Mouse (Mus musculus) CH12.LX (cell line): Measurements from ENCODE around the gene Hdac4. TPM values are rescaled to one million over a fixed set of nuclear protein-coding genes. Genes with fewer than 3 reads are reported as not detected.

Experiments used
- DNase-seq: peaks from one replicate; pipeline ENCODE4 v3.0.0-alpha.2; 2013; ENCODE audit errors: extremely low read depth
- H3K27ac ChIP-seq: 2 replicates; pipeline ENCODE4 v1.5.1; 2012; ENCODE audit warnings: low read depth, mild to moderate bottlenecking, control low read depth, moderate library complexity; ENCODE audit not compliant: insufficient read depth
- H3K27me3 ChIP-seq: replicated peaks from 2 replicates; pipeline ENCODE3; 2012; ENCODE audit warnings: inconsistent platforms
- H3K36me3 ChIP-seq, 2 experiments: replicated peaks in 1 of 2; 2 replicates each; pipeline versions ENCODE3 to v1.6.1; 2012; ENCODE audit warnings: inconsistent platforms in 1 of 2, low read length in 1 of 2, mild to moderate bottlenecking in 1 of 2, mixed read lengths in 1 of 2, moderate library complexity in 1 of 2; ENCODE audit not compliant: control insufficient read depth in 1 of 2, insufficient read depth in 1 of 2
- H3K4me1 ChIP-seq, 2 experiments: 2 replicates each; pipeline ENCODE4 v1.6.1; 2012; ENCODE audit warnings: inconsistent platforms in 1 of 2, moderate library complexity in 1 of 2; ENCODE audit not compliant: insufficient read depth in 2 of 2, control insufficient read depth in 1 of 2
- H3K4me2 ChIP-seq: 2 replicates; pipeline ENCODE4 v1.6.1; 2012; ENCODE audit warnings: low read depth, mild to moderate bottlenecking, control low read depth; ENCODE audit not compliant: poor library complexity, insufficient read depth, severe bottlenecking
- H3K4me3 ChIP-seq, 3 experiments: fragments of 150-350 bp in 1 of 3; sonication (generic) in 1 of 3; replicated peaks in 1 of 3; 2 replicates each; pipeline versions ENCODE3 to v1.5.1; 2011 to 2012; ENCODE audit warnings: low read depth in 2 of 3, low read length in 2 of 3, mild to moderate bottlenecking in 2 of 3, moderate library complexity in 2 of 3, control low read depth in 1 of 3, improper control_type of control experiment in 1 of 3, inconsistent platforms in 1 of 3, mixed read lengths in 1 of 3; ENCODE audit not compliant: poor library complexity in 1 of 3
- H3K79me2 ChIP-seq: replicated peaks from 2 replicates; pipeline ENCODE4 v1.6.1; 2012; ENCODE audit warnings: mild to moderate bottlenecking, moderate library complexity; ENCODE audit not compliant: control insufficient read depth, poor library complexity, insufficient read depth, severe bottlenecking; ENCODE audit errors: extremely low read depth
- H3K9ac ChIP-seq: 2 replicates; pipeline ENCODE4 v1.6.1; 2012; ENCODE audit warnings: low read depth, mild to moderate bottlenecking, control low read depth, moderate library complexity; ENCODE audit not compliant: insufficient read depth
- H3K9me3 ChIP-seq: replicated peaks from 2 replicates; pipeline ENCODE3; 2012; ENCODE audit warnings: low read length, inconsistent platforms, mixed read lengths
- CHD2 ChIP-seq: IDR thresholded peaks from 2 replicates; pipeline ENCODE4 v1.6.1; 2011; ENCODE audit warnings: low read length, improper control_type of control experiment
- CTCF ChIP-seq, 2 experiments: IDR thresholded peaks in 1 of 2; conservative IDR thresholded peaks in 1 of 2; 2 replicates each; pipeline ENCODE4 v1.5.1; 2011 to 2012; ENCODE audit warnings: low read depth in 2 of 2, low read length in 2 of 2, improper control_type of control experiment in 1 of 2, inconsistent platforms in 1 of 2, mild to moderate bottlenecking in 1 of 2, moderate library complexity in 1 of 2
- E2F4 ChIP-seq: IDR thresholded peaks from 2 replicates; pipeline ENCODE4 v1.6.1; 2011; ENCODE audit warnings: low read depth, low read length, improper control_type of control experiment; ENCODE audit not compliant: insufficient replicate concordance
- ELF1 ChIP-seq: IDR thresholded peaks from 2 replicates; pipeline ENCODE4 v1.6.1; 2014; ENCODE audit warnings: low read depth, mild to moderate bottlenecking, inconsistent platforms, low read length, improper control_type of control experiment
- ETS1 ChIP-seq: conservative IDR thresholded peaks from 2 replicates; pipeline ENCODE4 v1.6.1; 2012; ENCODE audit warnings: low read depth, mild to moderate bottlenecking, inconsistent platforms, low read length, improper control_type of control experiment, moderate library complexity
- GABPA ChIP-seq: IDR thresholded peaks from 2 replicates; pipeline ENCODE4 v1.6.1; 2012; ENCODE audit warnings: low read depth, low read length, improper control_type of control experiment, inconsistent platforms; ENCODE audit not compliant: insufficient replicate concordance
- IRF4 ChIP-seq: IDR thresholded peaks from 2 replicates; pipeline ENCODE4 v1.6.1; 2014; ENCODE audit warnings: low read depth, mild to moderate bottlenecking, inconsistent platforms, low read length, improper control_type of control experiment
- JUN ChIP-seq: IDR thresholded peaks from 2 replicates; pipeline ENCODE4 v1.6.1; 2011; ENCODE audit warnings: low read depth, mild to moderate bottlenecking, low read length, improper control_type of control experiment, moderate library complexity; ENCODE audit not compliant: insufficient read depth
- JUND ChIP-seq: conservative IDR thresholded peaks from 2 replicates; pipeline ENCODE4 v1.6.1; 2011; ENCODE audit warnings: low read depth, low read length, improper control_type of control experiment
- MAFK ChIP-seq: IDR thresholded peaks from 2 replicates; pipeline ENCODE4 v1.6.1; 2011; ENCODE audit warnings: low read length, improper control_type of control experiment; ENCODE audit not compliant: insufficient replicate concordance
- MAZ ChIP-seq: IDR thresholded peaks from 2 replicates; pipeline ENCODE4 v1.6.1; 2012; ENCODE audit warnings: low read depth, mild to moderate bottlenecking, inconsistent platforms, low read length, improper control_type of control experiment, moderate library complexity
- MEF2A ChIP-seq: IDR thresholded peaks from 2 replicates; pipeline ENCODE4 v1.6.1; 2014; ENCODE audit warnings: low read depth, mild to moderate bottlenecking, inconsistent platforms, low read length, improper control_type of control experiment, borderline replicate concordance
- MXI1 ChIP-seq: IDR thresholded peaks from 2 replicates; pipeline ENCODE4 v1.6.1; 2011; ENCODE audit warnings: mild to moderate bottlenecking, low read depth, low read length, improper control_type of control experiment
- PAX5 ChIP-seq: IDR thresholded peaks from 2 replicates; pipeline ENCODE4 v1.6.1; 2012; ENCODE audit warnings: low read length, inconsistent platforms, mixed read lengths
- POLR2A ChIP-seq: IDR thresholded peaks from 2 replicates; pipeline ENCODE4 v1.6.1; 2011; ENCODE audit warnings: low read depth, mild to moderate bottlenecking, improper control_type of control experiment, low read length
- POLR2AphosphoS2 ChIP-seq: IDR thresholded peaks from 2 replicates; pipeline ENCODE4 v1.6.1; 2011; ENCODE audit warnings: low read depth, low read length, improper control_type of control experiment
- RCOR1 ChIP-seq: conservative IDR thresholded peaks from 2 replicates; pipeline ENCODE4 v1.6.1; 2012; ENCODE audit warnings: low read depth, mild to moderate bottlenecking, inconsistent platforms, low read length, improper control_type of control experiment
- SMC3 ChIP-seq: IDR thresholded peaks from 2 replicates; pipeline ENCODE4 v1.6.1; 2011; ENCODE audit warnings: low read depth, low read length, improper control_type of control experiment
- USF1 ChIP-seq: IDR thresholded peaks from 2 replicates; pipeline ENCODE4 v1.6.1; 2014; ENCODE audit warnings: low read depth, mild to moderate bottlenecking, inconsistent platforms, low read length, improper control_type of control experiment
- USF2 ChIP-seq: conservative IDR thresholded peaks from 2 replicates; pipeline ENCODE4 v1.6.1; 2011; ENCODE audit warnings: low read depth, low read length, improper control_type of control experiment
- ZC3H11A ChIP-seq: IDR thresholded peaks from 2 replicates; pipeline ENCODE4 v1.6.1; 2012; ENCODE audit warnings: low read depth, mild to moderate bottlenecking, inconsistent platforms, low read length, improper control_type of control experiment
- ZKSCAN1 ChIP-seq: IDR thresholded peaks from 2 replicates; pipeline ENCODE4 v1.6.1; 2012; ENCODE audit warnings: low read depth, inconsistent platforms, low read length, improper control_type of control experiment, borderline replicate concordance
- ZMIZ1 ChIP-seq: IDR thresholded peaks from 2 replicates; pipeline ENCODE4 v1.6.1; 2012; ENCODE audit warnings: low read depth, mild to moderate bottlenecking, inconsistent platforms, low read length, improper control_type of control experiment
- ZNF384 ChIP-seq: IDR thresholded peaks from 2 replicates; pipeline ENCODE4 v1.6.1; 2012; ENCODE audit warnings: low read depth, low read length, improper control_type of control experiment, inconsistent platforms
- dilution Hi-C: fragments of 300-500 bp; cut with MboI; formaldehyde crosslinking; loops from 2 replicates; pipeline ENCODE4 v1.14.3; 2020; ENCODE audit warnings: low sequenced_read_pairs; ENCODE audit not compliant: extremely low pct_unique_long_range_greater_than_20kb, extremely low pct_ligation_motif_present
- in situ Hi-C: fragments of 300-500 bp; cut with MboI; formaldehyde crosslinking; loops from 3 replicates; pipeline ENCODE4 v1.14.3; 2019; ENCODE audit warnings: low sequenced_read_pairs, low pct_ligation_motif_present, low pct_unique_long_range_greater_than_20kb, mixed read lengths
- polyA plus RNA-seq: library from polyadenylated mRNA; unstranded; fragments of >175 nt; gene quantifications from 2 replicates; pipeline ENCODE4 v1.2.1, GENCODE M21; 2012; ENCODE audit warnings: low read depth; ENCODE audit not compliant: insufficient read length
- total RNA-seq, 2 experiments: library from RNA; depleted of rRNA; stranded (reverse); fragments of 300-350 nt in 1 of 2; fragments of >200 nt in 1 of 2; gene quantifications; 2 replicates each; pipeline ENCODE4 v1.2.3; 2012 to 2014

Gene Hdac4
- total and polyA plus RNA-seq, 3 experiments: 2.4 to 6.3 (median 4.3) TPM

- no peak overlapping the region for H3K4me3 ChIP-seq
- no peaks in the 10 kb centered on the region for H3K27me3 ChIP-seq
- in situ Hi-C loops (no loop called here), dilution Hi-C loops (no loop called here)
- H3K36me3 ChIP-seq: no peaks in the 10 kb centered on the region
- peaks cover 5 to 34% of the 10 kb centered on the region in 2 experiments; a peak in 3 of 4 replicates for H3K4me1 ChIP-seq
- no peak for DNase-seq
- H3K27ac ChIP-seq: no peak overlapping the region
- no peak overlapping the region for H3K4me2 ChIP-seq
- no peaks in the 10 kb centered on the region for H3K9me3 ChIP-seq
- TF ChIP-seq MEF2A (no peak), ELF1 (no peak), CTCF (conservative IDR thresholded peaks at IDR 0.05 in 1 of 2, IDR thresholded peaks at IDR 0.05 in 1 of 2; ENCODE audit: low read depth in 2 of 2, low read length in 2 of 2) (no peak), ZC3H11A (no peak), SMC3 (no peak), MXI1 (no peak), ZMIZ1 (no peak), JUND (no peak), IRF4 (no peak), PAX5 (no peak), E2F4 (no peak), CHD2 (no peak), MAFK (no peak), USF2 (no peak)
- H3K9ac ChIP-seq: no peak overlapping the region
- no peaks in the 10 kb centered on the region for H3K79me2 ChIP-seq
Measured at GRCm38 (mm10) chr1:92045671-92046070, 149.8 kb downstream of the Hdac4 start.

DNA sequence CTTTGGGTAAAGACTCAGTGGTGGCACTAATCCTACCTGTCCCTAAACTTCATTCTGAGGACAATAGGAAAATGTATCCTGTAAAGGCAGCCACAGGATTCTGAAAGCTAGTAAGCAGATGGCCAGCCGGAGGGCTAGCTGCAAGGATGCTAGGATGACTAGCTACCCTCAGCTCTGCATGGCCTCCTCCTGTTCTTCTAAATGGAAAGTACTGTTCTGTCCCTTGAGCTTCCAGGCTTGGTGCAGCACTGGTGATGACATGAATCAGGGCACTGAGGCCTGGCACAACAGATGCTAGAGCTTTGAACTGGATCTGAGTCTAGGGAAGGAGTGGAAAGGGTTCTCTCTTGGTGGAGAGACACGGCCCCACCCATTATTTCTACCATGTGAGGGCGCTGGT lies 150.6 kb downstream of the Hdac4 start:
- H3K27me3 ChIP-seq: no peaks in the 10 kb centered on the region
- TF ChIP-seq ELF1 (no peak), USF1 (no peak), PAX5 (no peak), ZNF384 (no peak), MAZ (no peak), USF2 (no peak), MEF2A (no peak), ETS1 (no peak), CTCF (conservative IDR thresholded peaks at IDR 0.05 in 1 of 2, IDR thresholded peaks at IDR 0.05 in 1 of 2; ENCODE audit: low read depth in 2 of 2, low read length in 2 of 2) (no peak), ZKSCAN1 (no peak), POLR2AphosphoS2 (no peak), JUND (no peak), JUN (no peak), RCOR1 (no peak), POLR2A (no peak), GABPA (no peak), MAFK (no peak)
- dilution Hi-C loops (no loop called here), in situ Hi-C loops (no loop called here)
- no peaks in the 10 kb centered on the region for H3K9me3 ChIP-seq
- no peak overlapping the region for H3K4me2 ChIP-seq
- DNase-seq: no peak
- no peak overlapping the region for H3K9ac ChIP-seq
- no peak overlapping the region for H3K4me3 ChIP-seq
- H3K4me1 ChIP-seq: peaks cover 5 to 30% of the 10 kb centered on the region in 2 experiments; a peak in 3 of 4 replicates
- H3K36me3 ChIP-seq: no peaks in the 10 kb centered on the region
- H3K79me2 ChIP-seq: no peaks in the 10 kb centered on the region
- H3K27ac ChIP-seq: no peak overlapping the region
